Mouse (Mus musculus) myocyte (in vitro differentiated cells): ENCODE results near the gene Pcsk1n. TPM values are rescaled to one million over a fixed set of nuclear protein-coding genes. Genes with fewer than 3 reads are reported as not detected.
"Not testable (repeated sequence)": the region's sequence is repeated elsewhere in the genome, so short reads cannot be mapped to it uniquely, and the experiment has no call there.

Experiments
- H3K27me3 ChIP-seq: one replicate; pipeline ENCODE4 v1.6.1; 2011; ENCODE audit not compliant: control insufficient read depth, insufficient read depth, insufficient read length
- H3K36me3 ChIP-seq: one replicate; pipeline ENCODE4 v1.6.1; 2011; ENCODE audit not compliant: control insufficient read depth, insufficient read depth
- H3K4me2 ChIP-seq: one replicate; pipeline ENCODE4 v1.6.1; 2011; ENCODE audit warnings: low read depth, control low read depth
- H3K4me3 ChIP-seq: one replicate; pipeline ENCODE4 v1.5.1; 2011; ENCODE audit warnings: mild to moderate bottlenecking, control low read depth, moderate library complexity
- H3K79me2 ChIP-seq: one replicate; pipeline ENCODE4 v1.6.1; 2011; ENCODE audit not compliant: control insufficient read depth, insufficient read depth
- H3ac ChIP-seq: one replicate; pipeline ENCODE4 v1.6.1; 2011; ENCODE audit not compliant: control insufficient read depth, insufficient read length
- CEBPB ChIP-seq: IDR thresholded peaks from 2 replicates; pipeline ENCODE4 v1.6.1; 2011; ENCODE audit warnings: mild to moderate bottlenecking, moderate library complexity; ENCODE audit not compliant: poor library complexity, insufficient read depth, severe bottlenecking
- E2F4 ChIP-seq: IDR thresholded peaks from one replicate; pipeline ENCODE4 v1.6.1; 2011; ENCODE audit warnings: mild to moderate bottlenecking, control low read depth, moderate library complexity; ENCODE audit not compliant: insufficient read depth
- MAX ChIP-seq: IDR thresholded peaks from one replicate; pipeline ENCODE4 v1.6.1; 2011; ENCODE audit warnings: low read depth, mild to moderate bottlenecking, control low read depth
- MYOD1 ChIP-seq, 3 experiments: IDR thresholded peaks; one replicate each; pipeline ENCODE4 v1.6.1; 2011; ENCODE audit warnings: control low read depth in 2 of 3, low read depth in 2 of 3, mild to moderate bottlenecking in 2 of 3, moderate library complexity in 1 of 3; ENCODE audit not compliant: insufficient read length in 2 of 3, control insufficient read depth in 1 of 3
- MYOG ChIP-seq, 3 experiments: IDR thresholded peaks; one replicate each; pipeline ENCODE4 v1.6.1; 2011; ENCODE audit warnings: control low read depth in 2 of 3, low read depth in 2 of 3, mild to moderate bottlenecking in 2 of 3; ENCODE audit not compliant: insufficient read length in 2 of 3, control insufficient read depth in 1 of 3, insufficient read depth in 1 of 3
- POLR2A ChIP-seq: IDR thresholded peaks from one replicate; pipeline ENCODE4 v1.6.1; 2011; ENCODE audit warnings: low read depth, mild to moderate bottlenecking, control low read depth, moderate library complexity; ENCODE audit not compliant: insufficient read length
- POLR2AphosphoS2 ChIP-seq: IDR thresholded peaks from one replicate; pipeline ENCODE4 v1.6.1; 2011; ENCODE audit warnings: low read depth, control low read depth; ENCODE audit not compliant: insufficient read length
- REST ChIP-seq: IDR thresholded peaks from one replicate; pipeline ENCODE4 v1.6.1; 2011; ENCODE audit warnings: mild to moderate bottlenecking, control low read depth, moderate library complexity; ENCODE audit not compliant: insufficient read depth, insufficient read length
- SRF ChIP-seq: IDR thresholded peaks from one replicate; pipeline ENCODE4 v1.6.1; 2011; ENCODE audit warnings: low read depth; ENCODE audit not compliant: control insufficient read depth, insufficient read length
- TCF12 ChIP-seq: IDR thresholded peaks from one replicate; pipeline ENCODE4 v1.6.1; 2011; ENCODE audit warnings: mild to moderate bottlenecking, control low read depth; ENCODE audit not compliant: poor library complexity, insufficient read depth, severe bottlenecking
- TCF3 ChIP-seq: IDR thresholded peaks from one replicate; pipeline ENCODE4 v1.6.1; 2011; ENCODE audit warnings: low read depth, control low read depth; ENCODE audit not compliant: insufficient read length
- USF1 ChIP-seq: IDR thresholded peaks from one replicate; pipeline ENCODE4 v1.6.1; 2011; ENCODE audit warnings: low read depth, mild to moderate bottlenecking, control low read depth, moderate library complexity
- polyA plus RNA-seq: library from polyadenylated mRNA; unstranded; fragments of >200 nt; fragmentation: generic; extraction: Trizol; gene quantifications from one replicate; pipeline ENCODE4 v1.2.1, GENCODE M21; 2012; ENCODE audit warnings: missing spikeins

Gene Pcsk1n
- polyA plus RNA-seq, 1 experiment, result not detected

GRCm38 (mm10) chrX:7910473-7910872 lies 9.1 kb upstream of the Pcsk1n start:
- Histone ChIP-seq H3K27me3 (no peaks in the 10 kb centered on the region), H3K4me3 (no peak overlapping the region), H3K36me3 (no peaks in the 10 kb centered on the region), H3K79me2 (no peaks in the 10 kb centered on the region), H3ac (no peak overlapping the region), H3K4me2 (no peak overlapping the region)
- no peak for TF ChIP-seq E2F4

GRCm38 (mm10) chrX:7915669-7916068 lies 4.0 kb upstream of the Pcsk1n start:
- H3K27me3 ChIP-seq, H3K4me3 ChIP-seq, H3K36me3 ChIP-seq, H3K79me2 ChIP-seq, H3ac ChIP-seq, H3K4me2 ChIP-seq: not testable (repeated sequence)

- H3ac ChIP-seq, H3K79me2 ChIP-seq, H3K4me2 ChIP-seq, H3K4me3 ChIP-seq, H3K36me3 ChIP-seq: not testable (repeated sequence)
- peaks cover 12% of the 10 kb centered on the region for H3K27me3 ChIP-seq
These were observed 1.7 kb upstream of the Pcsk1n start for GRCm38 (mm10) chrX:7917960-7918359.

- no peaks in the 10 kb centered on the region for H3K79me2 ChIP-seq
- no peak overlapping the region for H3K4me2 ChIP-seq
- peaks cover 22% of the 10 kb centered on the region for H3K27me3 ChIP-seq
- no peak overlapping the region for H3ac ChIP-seq
- no peak for TF ChIP-seq CEBPB
- TF ChIP-seq SRF, result no peak
- TF ChIP-seq POLR2A, result no peak
- TF ChIP-seq E2F4, result no peak
- TF ChIP-seq TCF3, result peak; percentile 36
- no peak for TF ChIP-seq POLR2AphosphoS2
- no peak for TF ChIP-seq TCF12
- no peak for TF ChIP-seq USF1
- TF ChIP-seq MYOG (IDR thresholded peaks at IDR 0.05; ENCODE audit: control insufficient read depth in 1 of 3, insufficient read depth in 1 of 3, insufficient read length in 2 of 3, low read depth in 2 of 3), result peak in 2 of 3 experiments; percentile 83 to 90
- no peak for TF ChIP-seq REST
- TF ChIP-seq MAX, result no peak
- TF ChIP-seq MYOD1 (IDR thresholded peaks at IDR 0.05; ENCODE audit: control insufficient read depth in 1 of 3, insufficient read length in 2 of 3, low read depth in 2 of 3), result peak in 2 of 3 experiments; percentile 55 to 73
- H3K4me3 ChIP-seq, result no peak overlapping the region
- no peaks in the 10 kb centered on the region for H3K36me3 ChIP-seq
These were observed 2.4 kb downstream of the Pcsk1n start for GRCm38 (mm10) chrX:7922032-7922431.

GRCm38 (mm10) chrX:7926266-7926665 lies 6.6 kb downstream of the Pcsk1n start:
- Histone ChIP-seq H3K4me2 (no peak overlapping the region), H3K27me3 (peaks cover 22% of the 10 kb centered on the region), H3K36me3 (no peaks in the 10 kb centered on the region), H3K79me2 (no peaks in the 10 kb centered on the region), H3ac (no peak overlapping the region), H3K4me3 (no peak overlapping the region)
- TF ChIP-seq MYOD1 (IDR thresholded peaks at IDR 0.05; ENCODE audit: control insufficient read depth in 1 of 3, insufficient read length in 2 of 3, low read depth in 2 of 3), result no peak

GRCm38 (mm10) chrX:7927116-7927515 lies 7.5 kb downstream of the Pcsk1n start:
- TF ChIP-seq CEBPB, result no peak
- no peak for TF ChIP-seq USF1
- TF ChIP-seq MAX, result no peak
- TF ChIP-seq POLR2AphosphoS2, result no peak
- no peak for TF ChIP-seq TCF12
- TF ChIP-seq SRF, result no peak
- no peak for TF ChIP-seq MYOD1 (IDR thresholded peaks at IDR 0.05; ENCODE audit: control insufficient read depth in 1 of 3, insufficient read length in 2 of 3, low read depth in 2 of 3)
- no peak for TF ChIP-seq REST
- TF ChIP-seq POLR2A, result no peak
- TF ChIP-seq MYOG (IDR thresholded peaks at IDR 0.05; ENCODE audit: control insufficient read depth in 1 of 3, insufficient read depth in 1 of 3, insufficient read length in 2 of 3, low read depth in 2 of 3), result no peak
- TF ChIP-seq E2F4, result no peak
- no peak for TF ChIP-seq TCF3
- peaks cover 18% of the 10 kb centered on the region for H3K27me3 ChIP-seq
- no peak overlapping the region for H3K4me3 ChIP-seq
- H3ac ChIP-seq, result no peak overlapping the region
- H3K36me3 ChIP-seq, result no peaks in the 10 kb centered on the region
- no peak overlapping the region for H3K4me2 ChIP-seq
- H3K79me2 ChIP-seq, result no peaks in the 10 kb centered on the region
